Mouse (Mus musculus) 416B (cell line): Measurements from ENCODE around the gene Ttc16.

Source experiments
- DNase-seq: peaks from one replicate; pipeline ENCODE4 v3.0.0; 2011; ENCODE audit warnings: low read depth

The Ttc16 gene

GRCm38 (mm10) chr2:32779714-32780113 lies 4.3 kb upstream of the Ttc16 start:
- no peak for DNase-seq

- peak; percentile 50 for DNase-seq
These were observed 3.7 kb upstream of the Ttc16 start for GRCm38 (mm10) chr2:32779131-32779530.

- DNase-seq: no peak
These were observed 2.6 kb upstream of the Ttc16 start for GRCm38 (mm10) chr2:32778081-32778480.

GRCm38 (mm10) chr2:32776192-32776591 lies 759 bp upstream of the Ttc16 start:
- DNase-seq: no peak

GRCm38 (mm10) chr2:32772626-32773279 lies 2.7 kb downstream of the Ttc16 start:
- DNase-seq: no peak

- DNase-seq: peak; percentile 37
These were observed 3.5 kb downstream of the Ttc16 start for GRCm38 (mm10) chr2:32771886-32772285.

- DNase-seq: no peak
These were observed 5.9 kb downstream of the Ttc16 start for GRCm38 (mm10) chr2:32769327-32770085.

- DNase-seq: no peak
These were observed 6.7 kb downstream of the Ttc16 start for GRCm38 (mm10) chr2:32768661-32769285.

GRCm38 (mm10) chr2:32767241-32767640 lies 8.2 kb downstream of the Ttc16 start:
- no peak for DNase-seq

GRCm38 (mm10) chr2:32763353-32763752 lies 12.1 kb downstream of the Ttc16 start:
- peak; percentile 19 for DNase-seq

GRCm38 (mm10) chr2:32761859-32762258 lies 13.6 kb downstream of the Ttc16 start:
- no peak for DNase-seq

- DNase-seq: no peak
These were observed 14.1 kb downstream of the Ttc16 start for GRCm38 (mm10) chr2:32761361-32761760.

GRCm38 (mm10) chr2:32759001-32759400 lies 16.4 kb downstream of the Ttc16 start:
- no peak for DNase-seq

- no peak for DNase-seq
These were observed 16.9 kb downstream of the Ttc16 start for GRCm38 (mm10) chr2:32758503-32758902.

- DNase-seq: peak; percentile 98
These were observed 18.2 kb downstream of the Ttc16 start, which contains the start of gene Tor2a for GRCm38 (mm10) chr2:32757056-32757845. Tor2a (plus strand) TSS chr2:32757234.

- no peak for DNase-seq
These were observed 18.8 kb downstream of the Ttc16 start for GRCm38 (mm10) chr2:32756674-32757055.

GRCm38 (mm10) chr2:32752181-32752580 lies 23.3 kb downstream of the Ttc16 start:
- DNase-seq: peak; percentile 40

GRCm38 (mm10) chr2:32751665-32752033 lies 23.8 kb downstream of the Ttc16 start:
- no peak for DNase-seq

GRCm38 (mm10) chr2:32750887-32751664 lies 24.4 kb downstream of the Ttc16 start:
- DNase-seq: no peak

- no peak for DNase-seq
These were observed 25.2 kb downstream of the Ttc16 start for GRCm38 (mm10) chr2:32750199-32750598.

GRCm38 (mm10) chr2:32749082-32749481 lies 26.4 kb downstream of the Ttc16 start:
- no peak for DNase-seq
